Mouse (Mus musculus): ENCODE results near the gene 4933434E20Rik. TPM values are rescaled to one million over a fixed set of nuclear protein-coding genes. Genes with fewer than 3 reads are reported as not detected.

Gene 4933434E20Rik
- polyA plus RNA-seq, 1 experiment from 2014 or later: 225 TPM

GRCm38 (mm10) chr3:90114342-90114741 lies 62.9 kb downstream of the 4933434E20Rik start:
- Histone ChIP-seq H3K36me3 (no peaks in the 10 kb centered on the region), H3K27ac (no peak overlapping the region), H3K4me3 (no peak overlapping the region), H3K27me3 (no peaks in the 10 kb centered on the region), H3K9me3 (no peaks in the 10 kb centered on the region), H3K4me1 (replicated peaks) (no peaks in the 10 kb centered on the region), H3K4me2 (no peak overlapping the region), H3K9ac (no peak overlapping the region)
- WGBS: 94% methylated on average over 2 of the region's 2 CpGs
- no peak for ATAC-seq (ENCODE audit: low FRiP score)

- Histone ChIP-seq H3K27ac (no peak overlapping the region; the same call in 1 of the 2 replicates), H3K27me3 (no peaks in the 10 kb centered on the region), H3K4me2 (no peak overlapping the region), H3K9me3 (no peaks in the 10 kb centered on the region), H3K36me3 (no peaks in the 10 kb centered on the region), H3K4me3 (no peak overlapping the region), H3K9ac (no peak overlapping the region), H3K4me1 (replicated peaks) (no peaks in the 10 kb centered on the region)
- ATAC-seq (ENCODE audit: low FRiP score): no peak
- 82% methylated on average over 3 of the region's 3 CpGs for WGBS
Observed at GRCm38 (mm10) chr3:90115526-90115925, 64.1 kb downstream of the 4933434E20Rik start.

MicroRNAs within 50 kb of the gene (microRNA counts, 519-probe panel; counts per million panel counts)
- microRNA mmu-miR-190b: 4,137 counts per million, percentile 67 among the panel's probes with 10 or more counts

Small RNA genes lying within 50 kb of the gene (microRNA-seq; reads per million reads assigned to microRNA genes)
- gene Mir190b (26.1 reads per million, percentile 33 among the genes with 10 or more reads in this experiment), gene Mir7669 (1.6 reads per million)

Other genes starting within 250 kb of the 4933434E20Rik start
- gene She, start 220.3 kb upstream of the 4933434E20Rik start, polyA plus RNA-seq (2015; fragmentation: Nextera tagmentation; extraction: Ambion mirVana): 1.7 and 2.1 TPM in 2 replicates
- 0.98 and 1.1 TPM in 2 replicates for gene Il6ra, start 138.4 kb upstream of the 4933434E20Rik start, polyA plus RNA-seq (2015; fragmentation: Nextera tagmentation; extraction: Ambion mirVana)
- 13.4 TPM in 2 replicates for gene Atp8b2, start 88.1 kb upstream of the 4933434E20Rik start, polyA plus RNA-seq (2015; fragmentation: Nextera tagmentation; extraction: Ambion mirVana)
- gene Hax1, start 52.9 kb upstream of the 4933434E20Rik start, polyA plus RNA-seq (2015; fragmentation: Nextera tagmentation; extraction: Ambion mirVana): 127 and 129 TPM in 2 replicates
- gene Ubap2l, start 992 bp downstream of the 4933434E20Rik start, polyA plus RNA-seq (2015; fragmentation: Nextera tagmentation; extraction: Ambion mirVana): 157 TPM in 2 replicates
- gene Tpm3, start 21.0 kb downstream of the 4933434E20Rik start, polyA plus RNA-seq (2015; fragmentation: Nextera tagmentation; extraction: Ambion mirVana): 392 and 415 TPM in 2 replicates
- 0.31 and 0.44 TPM in 2 replicates for gene Nup210l, start 52.5 kb downstream of the 4933434E20Rik start, polyA plus RNA-seq (2015; fragmentation: Nextera tagmentation; extraction: Ambion mirVana)
- 1,053 and 1,153 TPM in 2 replicates for gene Rps27, start 162.0 kb downstream of the 4933434E20Rik start, polyA plus RNA-seq (2015; fragmentation: Nextera tagmentation; extraction: Ambion mirVana)
- 28.9 and 29.8 TPM in 2 replicates for gene Rab13, start 162.1 kb downstream of the 4933434E20Rik start, polyA plus RNA-seq (2015; fragmentation: Nextera tagmentation; extraction: Ambion mirVana)
- gene Jtb, start 180.0 kb downstream of the 4933434E20Rik start, polyA plus RNA-seq (2015; fragmentation: Nextera tagmentation; extraction: Ambion mirVana): 87.8 and 96.1 TPM in 2 replicates
- 3.0 TPM in 2 replicates for gene Creb3l4, start 191.9 kb downstream of the 4933434E20Rik start, polyA plus RNA-seq (2015; fragmentation: Nextera tagmentation; extraction: Ambion mirVana)
- gene Slc39a1, start 196.5 kb downstream of the 4933434E20Rik start, polyA plus RNA-seq (2015; fragmentation: Nextera tagmentation; extraction: Ambion mirVana): 52.7 and 54.9 TPM in 2 replicates
- gene Crtc2, start 202.5 kb downstream of the 4933434E20Rik start, polyA plus RNA-seq (2015; fragmentation: Nextera tagmentation; extraction: Ambion mirVana): 18.8 and 19.8 TPM in 2 replicates
- 4.6 and 5.7 TPM in 2 replicates for gene Dennd4b, start 213.5 kb downstream of the 4933434E20Rik start, polyA plus RNA-seq (2015; fragmentation: Nextera tagmentation; extraction: Ambion mirVana)
- 16.0 and 17.0 TPM in 2 replicates for gene Gatad2b, start 241.5 kb downstream of the 4933434E20Rik start, polyA plus RNA-seq (2015; fragmentation: Nextera tagmentation; extraction: Ambion mirVana)